Mouse (Mus musculus): ENCODE measurements around the gene Dynlt3.

The Dynlt3 gene

GRCm38 (mm10) chrX:9662391-9663111, at the start of gene Dynlt3:
TSS of gene Dynlt3 (minus strand) at chrX:9663003.
- no peak for TF ChIP-seq GATA4 (IDR thresholded peaks at IDR 0.05; ENCODE audit: insufficient replicate concordance, low read length)

- TF ChIP-seq GATA4 (IDR thresholded peaks at IDR 0.05; ENCODE audit: insufficient replicate concordance, low read length), result no peak
Observed at GRCm38 (mm10) chrX:9699815-9700214, 37.0 kb upstream of the Dynlt3 start.

- TF ChIP-seq GATA4 (IDR thresholded peaks at IDR 0.05; ENCODE audit: insufficient replicate concordance, low read length), result no peak
Observed at GRCm38 (mm10) chrX:9695997-9696396, 33.2 kb upstream of the Dynlt3 start.

GRCm38 (mm10) chrX:9672040-9672439, 9.2 kb upstream of the Dynlt3 start:
- TF ChIP-seq GATA4 (IDR thresholded peaks at IDR 0.05; ENCODE audit: insufficient replicate concordance, low read length), result no peak

GRCm38 (mm10) chrX:9671418-9671817, 8.6 kb upstream of the Dynlt3 start:
- no peak for TF ChIP-seq GATA4 (IDR thresholded peaks at IDR 0.05; ENCODE audit: insufficient replicate concordance, low read length)

GRCm38 (mm10) chrX:9652806-9653205, 10.0 kb downstream of the Dynlt3 start:
- TF ChIP-seq GATA4 (IDR thresholded peaks at IDR 0.05; ENCODE audit: insufficient replicate concordance, low read length), result no peak
